Mouse (Mus musculus) MEL (cell line): ENCODE measurements around the gene Eml6. TPM values are rescaled to one million over a fixed set of nuclear protein-coding genes. Genes with fewer than 3 reads are reported as not detected.

Source experiments
- DNase-seq: peaks from one replicate; pipeline ENCODE4 v3.0.0; 2011; ENCODE audit warnings: low read depth, low spot score
- H3K27ac ChIP-seq: 2 replicates; pipeline ENCODE4 v1.5.1; 2012; ENCODE audit warnings: low read depth, mild to moderate bottlenecking, control low read depth, low read length, moderate library complexity; ENCODE audit not compliant: control insufficient read depth
- H3K27me3 ChIP-seq, 2 experiments: fragments of 150-350 bp in 1 of 2; sonication (generic) in 1 of 2; 2 replicates each; pipeline ENCODE4 v1.6.1; 2012; ENCODE audit warnings: low read length in 2 of 2, mild to moderate bottlenecking in 2 of 2, improper control_type of control experiment in 1 of 2, moderate library complexity in 1 of 2; ENCODE audit not compliant: insufficient read depth in 2 of 2, control insufficient read depth in 1 of 2
- H3K36me3 ChIP-seq, 2 experiments: 2 replicates each; pipeline ENCODE4 v1.6.1; 2012 to 2014; ENCODE audit warnings: low read length in 2 of 2, improper control_type of control experiment in 1 of 2, inconsistent platforms in 1 of 2, mild to moderate bottlenecking in 1 of 2; ENCODE audit not compliant: insufficient read depth in 2 of 2, control insufficient read depth in 1 of 2
- H3K4me1 ChIP-seq, 2 experiments: fragments of 150-350 bp in 1 of 2; sonication (generic) in 1 of 2; 2 replicates each; pipeline ENCODE4 v1.6.1; 2012; ENCODE audit warnings: low read length in 2 of 2, improper control_type of control experiment in 1 of 2, mild to moderate bottlenecking in 1 of 2; ENCODE audit not compliant: insufficient read depth in 2 of 2, control insufficient read depth in 1 of 2
- H3K4me3 ChIP-seq, 2 experiments: fragments of 150-350 bp in 1 of 2; sonication (generic) in 1 of 2; 2 replicates each; pipeline ENCODE4 v1.5.1; 2012; ENCODE audit warnings: low read depth in 2 of 2, low read length in 2 of 2, mild to moderate bottlenecking in 2 of 2, moderate library complexity in 2 of 2, control low read depth in 1 of 2, improper control_type of control experiment in 1 of 2; ENCODE audit not compliant: control insufficient read depth in 1 of 2, insufficient read depth in 1 of 2
- H3K79me2 ChIP-seq: 2 replicates; pipeline ENCODE4 v1.6.1; 2012; ENCODE audit warnings: mild to moderate bottlenecking, low read length, moderate library complexity; ENCODE audit not compliant: control insufficient read depth, poor library complexity, insufficient read depth
- H3K9ac ChIP-seq: 2 replicates; pipeline ENCODE4 v1.6.1; 2012; ENCODE audit warnings: low read depth, mild to moderate bottlenecking, control low read depth, low read length, moderate library complexity; ENCODE audit not compliant: control insufficient read depth, poor library complexity, severe bottlenecking
- H3K9me3 ChIP-seq: fragments of 150-350 bp; sonication (generic); replicated peaks from 2 replicates; pipeline ENCODE4 v1.6.1; 2012; ENCODE audit warnings: mild to moderate bottlenecking, low read length, improper control_type of control experiment, moderate library complexity; ENCODE audit not compliant: insufficient read depth
- BHLHE40 ChIP-seq: IDR thresholded peaks from 2 replicates; pipeline ENCODE4 v1.6.1; 2012; ENCODE audit warnings: low read depth, mild to moderate bottlenecking, inconsistent platforms, low read length, improper control_type of control experiment, borderline replicate concordance
- CHD1 ChIP-seq: IDR thresholded peaks from 2 replicates; pipeline ENCODE4 v1.6.1; 2012; ENCODE audit warnings: low read depth, mild to moderate bottlenecking, inconsistent platforms, low read length, improper control_type of control experiment
- ELF1 ChIP-seq: IDR thresholded peaks from 2 replicates; pipeline ENCODE4 v1.6.1; 2014; ENCODE audit warnings: low read depth, mild to moderate bottlenecking, inconsistent platforms, low read length, improper control_type of control experiment, moderate library complexity
- EP300 ChIP-seq, 2 experiments: IDR thresholded peaks; 2 replicates each; pipeline ENCODE4 v1.6.1; 2011; ENCODE audit warnings: improper control_type of control experiment in 2 of 2, low read length in 2 of 2, low read depth in 1 of 2, mild to moderate bottlenecking in 1 of 2
- ETS1 ChIP-seq: IDR thresholded peaks from 2 replicates; pipeline ENCODE4 v1.6.1; 2012; ENCODE audit warnings: low read depth, mild to moderate bottlenecking, inconsistent platforms, low read length, improper control_type of control experiment, moderate library complexity
- GABPA ChIP-seq: IDR thresholded peaks from 2 replicates; pipeline ENCODE4 v1.6.1; 2012; ENCODE audit warnings: low read depth, mild to moderate bottlenecking, inconsistent platforms, low read length, improper control_type of control experiment, moderate library complexity
- MAX ChIP-seq: IDR thresholded peaks from 2 replicates; pipeline ENCODE4 v1.6.1; 2011; ENCODE audit warnings: low read length, improper control_type of control experiment
- MAZ ChIP-seq: IDR thresholded peaks from 2 replicates; pipeline ENCODE4 v1.6.1; 2012; ENCODE audit warnings: low read depth, mild to moderate bottlenecking, inconsistent platforms, low read length, improper control_type of control experiment
- MXI1 ChIP-seq: IDR thresholded peaks from 2 replicates; pipeline ENCODE4 v1.6.1; 2011; ENCODE audit warnings: mild to moderate bottlenecking, low read depth, low read length, improper control_type of control experiment
- MYB ChIP-seq: IDR thresholded peaks from 2 replicates; pipeline ENCODE4 v1.6.1; 2011; ENCODE audit warnings: mild to moderate bottlenecking, low read depth, low read length, improper control_type of control experiment
- NRF1 ChIP-seq: IDR thresholded peaks from 2 replicates; pipeline ENCODE4 v1.6.1; 2014; ENCODE audit warnings: low read depth, mild to moderate bottlenecking, inconsistent platforms, low read length, improper control_type of control experiment, moderate library complexity; ENCODE audit not compliant: poor library complexity, insufficient read depth, severe bottlenecking
- POLR2AphosphoS2 ChIP-seq: IDR thresholded peaks from 2 replicates; pipeline ENCODE4 v1.6.1; 2011; ENCODE audit warnings: low read length, improper control_type of control experiment
- POLR2AphosphoS5 ChIP-seq: IDR thresholded peaks from 2 replicates; pipeline ENCODE4 v1.6.1; 2012; ENCODE audit warnings: low read depth, borderline replicate concordance, mild to moderate bottlenecking, inconsistent platforms, low read length, moderate library complexity, mixed read lengths
- RAD21 ChIP-seq: IDR thresholded peaks from 2 replicates; pipeline ENCODE4 v1.6.1; 2011; ENCODE audit warnings: mild to moderate bottlenecking, low read depth, low read length, improper control_type of control experiment
- SIN3A ChIP-seq: IDR thresholded peaks from 2 replicates; pipeline ENCODE4 v1.6.1; 2012; ENCODE audit warnings: low read length, improper control_type of control experiment, inconsistent platforms
- USF1 ChIP-seq: IDR thresholded peaks from 2 replicates; pipeline ENCODE4 v1.6.1; 2014; ENCODE audit warnings: low read depth, mild to moderate bottlenecking, inconsistent platforms, low read length, improper control_type of control experiment, moderate library complexity
- USF2 ChIP-seq, 2 experiments: IDR thresholded peaks; 2 replicates each; pipeline ENCODE4 v1.6.1; 2011 to 2012; ENCODE audit warnings: improper control_type of control experiment in 2 of 2, low read length in 2 of 2, borderline replicate concordance in 1 of 2, inconsistent platforms in 1 of 2, low read depth in 1 of 2, mild to moderate bottlenecking in 1 of 2; ENCODE audit not compliant: insufficient read depth in 1 of 2
- ZNF384 ChIP-seq: IDR thresholded peaks from 2 replicates; pipeline ENCODE4 v1.6.1; 2012; ENCODE audit warnings: low read depth, mild to moderate bottlenecking, inconsistent platforms, low read length, improper control_type of control experiment
- polyA plus RNA-seq, 2 experiments: library from polyadenylated mRNA; stranded (reverse) in 1 of 2; unstranded in 1 of 2; fragments of >175 nt in 1 of 2; fragments of >200 nt in 1 of 2; gene quantifications; 2 replicates each; pipeline versions ENCODE4 v1.2.1 to v1.2.4; 2012; ENCODE audit warnings: low replicate concordance in 2 of 2, low read depth in 1 of 2; ENCODE audit not compliant: insufficient read length in 2 of 2, insufficient read depth in 1 of 2, missing spikeins in 1 of 2
- total RNA-seq: library from RNA; depleted of rRNA; stranded (reverse); fragments of 300-350 nt; gene quantifications from 2 replicates; pipeline ENCODE4 v1.2.3, GENCODE M21; 2012

Eml6 gene
- total and polyA plus RNA-seq, 3 experiments, result 2.7 to 2.8 TPM; not detected in 1

GRCm38 (mm10) chr11:29762768-29763167 lies 263.1 kb downstream of the Eml6 start:
- no peak for TF ChIP-seq CHD1
- TF ChIP-seq EP300 (IDR thresholded peaks at IDR 0.05; ENCODE audit: low read depth in 1 of 2, low read length in 2 of 2), result no peak
- no peak for TF ChIP-seq BHLHE40
- no peak for TF ChIP-seq ZNF384
- no peak for TF ChIP-seq NRF1
- H3K4me1 ChIP-seq, result no peaks in the 10 kb centered on the region
- no peaks in the 10 kb centered on the region for H3K9me3 ChIP-seq
- no peak overlapping the region for H3K4me3 ChIP-seq
- no peaks in the 10 kb centered on the region for H3K36me3 ChIP-seq
- no peak for DNase-seq
- H3K9ac ChIP-seq, result no peak overlapping the region
- no peaks in the 10 kb centered on the region for H3K79me2 ChIP-seq
- H3K27me3 ChIP-seq, result no peaks in the 10 kb centered on the region
- H3K27ac ChIP-seq, result no peak overlapping the region

GRCm38 (mm10) chr11:29761387-29761786 lies 264.4 kb downstream of the Eml6 start:
- no peak for DNase-seq
- Histone ChIP-seq H3K4me1 (no peaks in the 10 kb centered on the region), H3K79me2 (no peaks in the 10 kb centered on the region), H3K27ac (no peak overlapping the region), H3K27me3 (no peaks in the 10 kb centered on the region), H3K36me3 (no peaks in the 10 kb centered on the region), H3K9me3 (no peaks in the 10 kb centered on the region), H3K4me3 (no peak overlapping the region), H3K9ac (no peak overlapping the region)
- TF ChIP-seq ELF1 (no peak), POLR2AphosphoS5 (no peak), POLR2AphosphoS2 (no peak), RAD21 (no peak), ETS1 (no peak), MXI1 (no peak), ZNF384 (no peak), USF1 (no peak), BHLHE40 (no peak), MAX (no peak), GABPA (no peak), NRF1 (no peak), MYB (no peak), USF2 (IDR thresholded peaks at IDR 0.05; ENCODE audit: borderline replicate concordance in 1 of 2, insufficient read depth in 1 of 2, low read depth in 1 of 2, low read length in 2 of 2) (no peak), SIN3A (no peak), MAZ (no peak)
